Mouse (Mus musculus) lung, adult 18-20 months (tissue): ENCODE results near the gene Zan.

Experiments
- DNase-seq, 2 experiments: peaks; one replicate each; pipeline ENCODE4 v3.0.0; 2022; ENCODE audit warnings: mixed read lengths in 2 of 2

Gene Zan

DNA sequence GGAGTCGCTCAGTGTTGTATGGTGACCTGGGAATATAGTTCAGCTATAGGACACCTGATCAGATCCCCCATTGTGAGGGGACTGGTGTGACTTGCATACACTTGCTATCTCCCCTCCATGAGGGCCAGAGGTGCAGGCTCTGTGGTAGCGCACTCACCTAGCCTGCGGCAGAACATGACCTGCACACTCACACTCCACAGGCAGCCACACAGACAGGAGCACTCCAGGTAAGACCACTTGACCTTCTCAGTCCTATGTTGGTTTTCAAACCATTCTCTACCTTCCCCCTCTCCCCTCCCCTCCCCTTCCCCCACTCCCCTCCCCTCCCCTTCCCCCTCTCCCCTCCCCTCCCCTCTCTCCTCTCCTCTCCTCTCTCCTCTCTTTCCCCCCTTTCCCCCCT lies 66.3 kb downstream of the Zan start:
- DNase-seq: no peak

DNA sequence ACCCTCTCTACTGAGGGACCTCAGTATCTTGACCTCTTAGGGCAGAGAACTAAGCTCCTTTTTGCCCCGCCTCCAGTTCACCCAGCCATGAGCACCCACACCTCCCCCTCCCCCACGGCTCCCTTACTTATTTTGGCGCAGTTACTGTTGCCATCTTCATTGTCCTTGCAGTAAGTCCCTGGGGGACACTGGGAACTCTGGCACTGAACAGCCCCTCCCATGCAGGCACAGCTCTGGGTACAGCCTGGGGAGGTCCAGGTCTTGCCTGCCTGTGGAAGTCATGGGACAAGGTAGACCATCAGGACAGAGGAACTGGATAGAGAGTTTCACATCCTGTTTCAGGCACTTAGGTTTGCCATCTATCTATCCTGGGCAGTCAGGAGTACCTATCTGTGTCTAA lies 66.8 kb downstream of the Zan start:
- no peak for DNase-seq

DNA sequence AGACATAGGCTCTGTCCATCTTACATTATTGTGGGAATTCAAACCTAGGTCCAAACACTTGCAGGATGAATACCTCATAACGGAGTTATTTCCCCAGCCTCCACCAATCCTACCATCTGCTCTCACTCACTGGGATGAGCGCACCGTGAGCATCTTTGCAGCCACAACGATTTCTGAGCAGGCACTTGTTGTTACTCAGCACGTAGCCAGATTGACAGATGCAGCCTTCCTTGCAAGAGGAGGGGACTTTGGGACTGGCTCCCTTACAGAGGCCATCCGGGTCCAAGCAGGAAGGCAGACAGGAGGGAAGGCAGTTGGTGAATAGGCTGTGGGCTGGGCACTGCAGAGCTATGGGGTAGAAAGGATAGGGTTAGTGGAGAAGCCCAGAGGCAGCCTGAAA lies 67.4 kb downstream of the Zan start:
- DNase-seq: no peak

DNA sequence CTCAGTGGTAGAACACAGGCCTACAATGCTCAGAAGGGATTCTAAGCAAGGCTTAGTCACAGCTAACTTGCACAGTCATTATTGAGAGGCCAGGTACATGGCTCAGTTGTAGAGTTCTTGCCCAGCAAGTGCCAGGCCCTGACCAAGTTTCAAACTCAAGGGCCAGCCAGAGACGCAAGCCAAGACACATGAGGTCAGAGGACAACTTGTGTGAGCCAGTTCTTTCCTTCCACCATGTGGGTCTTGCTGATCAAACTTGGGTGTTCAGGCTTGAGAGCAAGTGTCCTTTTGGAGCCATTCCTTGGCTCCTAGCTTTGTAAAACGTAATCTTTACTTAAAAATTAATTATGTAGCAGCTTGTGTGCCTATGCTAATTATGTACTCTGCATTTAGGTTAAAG lies 72.8 kb downstream of the Zan start:
- no peak for DNase-seq

DNA sequence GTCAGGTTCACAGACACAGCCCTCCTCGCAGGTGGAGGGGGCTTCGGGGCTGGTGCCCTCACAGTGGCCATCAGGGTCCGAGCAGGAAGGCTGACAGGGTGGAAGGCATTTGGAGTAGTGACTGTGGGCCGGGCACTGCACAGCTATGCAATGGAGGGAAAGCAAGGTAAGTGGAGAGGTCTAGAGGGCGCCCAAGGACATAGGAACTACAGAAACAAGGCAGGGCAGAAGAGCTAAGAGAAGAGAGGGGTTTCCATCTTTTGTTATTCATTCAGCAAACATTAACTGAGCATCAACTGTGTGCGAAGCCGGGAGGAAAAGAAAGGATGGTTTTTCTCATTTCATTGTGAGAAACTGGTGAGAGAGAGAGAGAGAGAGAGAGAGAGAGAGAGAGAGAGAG lies 82.4 kb downstream of the Zan start:
- no peak for DNase-seq

DNA sequence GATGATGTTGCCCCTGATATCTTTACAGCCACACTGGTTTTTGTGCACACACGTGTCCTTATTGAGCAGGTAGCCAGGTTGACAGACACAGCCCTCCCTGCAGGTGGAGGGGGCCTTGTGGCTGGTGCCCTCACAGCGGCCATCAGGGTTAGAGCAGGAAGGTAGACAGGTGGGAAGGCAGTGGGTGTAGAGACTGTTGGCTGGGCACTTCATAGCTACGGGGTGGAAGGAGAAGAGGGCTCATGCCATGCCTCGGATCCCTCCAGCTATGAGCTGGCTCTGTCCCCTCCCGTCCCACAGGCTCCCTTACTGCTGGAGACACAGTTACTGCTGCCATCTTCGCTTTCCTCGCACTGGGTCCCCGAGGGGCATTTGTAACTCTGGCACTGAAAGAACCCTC lies 85.2 kb downstream of the Zan start:
- DNase-seq: no peak

DNA sequence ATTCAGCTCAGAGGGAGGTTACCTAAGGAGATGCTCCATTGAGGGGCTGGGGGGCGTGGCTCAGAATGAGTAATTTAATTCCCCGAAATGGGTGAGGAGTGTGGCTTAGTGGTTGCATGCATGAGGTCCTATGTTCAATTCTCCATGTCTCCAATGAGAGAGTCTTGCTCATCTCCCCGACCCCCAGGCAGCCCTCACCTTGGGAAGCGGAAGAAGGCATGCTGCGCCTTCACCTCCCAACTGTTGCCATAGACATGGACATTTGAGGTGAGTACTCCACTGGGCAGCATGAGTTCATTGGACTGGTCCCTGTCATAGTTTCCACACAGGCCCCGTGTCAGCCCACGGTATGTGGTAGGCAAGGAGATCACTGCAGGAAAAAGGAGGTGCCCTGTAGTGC lies 90.2 kb downstream of the Zan start:
- DNase-seq: no peak

DNA sequence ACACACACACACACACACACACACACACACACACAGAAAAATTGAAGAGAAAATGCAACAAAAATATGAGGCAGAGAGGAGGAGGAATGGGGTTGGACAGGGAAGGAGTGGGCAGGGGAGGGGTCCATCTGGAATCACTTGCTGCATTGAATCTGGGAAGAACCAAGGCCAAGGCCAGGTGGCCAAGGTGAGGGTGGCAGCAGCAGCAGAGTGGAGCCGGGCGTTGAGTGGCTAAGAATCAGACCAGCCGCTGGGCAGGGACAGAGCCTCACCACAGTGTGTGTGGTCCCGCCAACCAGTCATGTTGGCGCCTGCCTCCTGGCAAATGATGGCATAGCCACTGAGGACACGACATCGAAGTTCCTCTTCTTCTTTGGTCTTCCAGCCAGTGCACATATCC lies 93.4 kb downstream of the Zan start:
- no peak for DNase-seq

DNA sequence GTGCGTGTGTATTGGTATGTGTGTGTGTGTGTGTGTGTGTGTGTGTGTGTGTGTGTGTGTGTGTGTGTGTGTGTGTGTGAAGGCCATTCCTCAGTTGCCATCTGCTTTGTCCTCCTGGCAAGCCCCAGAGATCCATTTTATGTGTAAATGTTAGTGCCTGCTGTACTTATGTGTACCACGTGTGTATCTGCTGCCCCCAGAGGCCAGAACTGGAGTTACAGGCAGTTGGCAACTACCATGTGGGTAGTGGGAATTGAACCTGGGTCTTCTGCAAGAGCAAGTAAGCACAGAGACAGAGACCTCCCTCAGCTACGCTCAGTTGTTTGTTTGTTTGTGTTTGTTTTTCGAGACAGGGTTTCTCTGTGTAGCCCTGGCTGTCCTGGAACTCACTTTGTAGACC lies 95.7 kb downstream of the Zan start:
- DNase-seq: peak; percentile 60 to 70

DNA sequence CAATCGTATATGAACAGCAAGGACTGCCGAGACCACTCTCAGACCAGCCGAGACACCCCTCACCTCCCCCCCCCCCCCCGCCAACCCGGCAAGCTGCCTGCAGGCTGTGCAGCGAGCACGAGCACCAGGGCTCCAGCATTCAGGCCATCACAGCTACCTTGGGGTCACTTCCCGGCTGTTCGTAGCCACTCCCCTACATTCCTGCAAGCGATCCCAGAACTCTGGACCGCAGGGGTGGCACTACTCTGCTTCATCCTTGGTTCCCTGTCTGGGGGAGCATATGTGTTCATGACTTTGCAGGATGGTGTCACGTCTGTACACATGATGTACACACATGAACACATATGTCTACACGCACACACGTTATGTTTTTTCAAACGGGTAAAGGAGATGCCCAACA lies 99.3 kb downstream of the Zan start:
- no peak for DNase-seq

DNA sequence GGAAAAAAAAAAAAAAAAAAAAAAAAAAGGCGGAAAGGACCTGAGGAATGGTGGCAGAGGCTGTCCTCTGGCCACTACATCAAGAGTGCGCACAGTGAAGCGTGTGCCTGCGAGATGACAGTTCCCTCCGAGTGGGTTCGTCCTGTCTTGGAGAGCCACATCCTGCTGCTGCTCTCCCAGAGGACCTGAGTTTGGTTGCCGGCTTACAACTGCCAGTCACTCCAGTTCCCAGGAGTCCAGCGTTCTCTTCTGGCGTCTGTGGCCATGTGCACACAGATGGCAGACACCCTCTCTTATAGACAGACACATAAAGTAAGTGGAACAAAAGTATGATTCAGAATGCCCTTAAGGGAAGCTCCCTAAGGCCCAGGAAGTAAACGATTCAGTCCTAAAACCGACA lies 99.7 kb downstream of the Zan start:
- no peak for DNase-seq

DNA sequence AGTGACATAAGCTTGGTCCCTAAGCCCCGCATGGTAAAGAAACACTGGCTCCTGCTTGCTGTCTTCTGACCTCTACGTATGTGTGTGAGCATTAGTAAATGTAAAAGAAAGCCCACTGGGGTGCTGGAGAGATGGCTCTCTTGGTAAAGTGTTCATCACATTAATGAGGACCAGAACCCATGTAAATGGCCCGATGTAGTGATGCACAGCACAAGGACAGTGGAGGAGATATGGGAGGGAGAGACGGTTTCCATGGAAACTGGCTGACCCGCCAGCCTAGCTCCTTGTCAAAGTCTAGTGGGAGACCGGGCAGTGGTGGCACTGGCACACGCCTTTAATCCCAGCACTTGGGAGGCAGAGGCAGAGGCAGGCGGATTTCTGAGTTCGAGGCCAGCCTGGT lies 100.1 kb downstream of the Zan start:
- DNase-seq: no peak

DNA sequence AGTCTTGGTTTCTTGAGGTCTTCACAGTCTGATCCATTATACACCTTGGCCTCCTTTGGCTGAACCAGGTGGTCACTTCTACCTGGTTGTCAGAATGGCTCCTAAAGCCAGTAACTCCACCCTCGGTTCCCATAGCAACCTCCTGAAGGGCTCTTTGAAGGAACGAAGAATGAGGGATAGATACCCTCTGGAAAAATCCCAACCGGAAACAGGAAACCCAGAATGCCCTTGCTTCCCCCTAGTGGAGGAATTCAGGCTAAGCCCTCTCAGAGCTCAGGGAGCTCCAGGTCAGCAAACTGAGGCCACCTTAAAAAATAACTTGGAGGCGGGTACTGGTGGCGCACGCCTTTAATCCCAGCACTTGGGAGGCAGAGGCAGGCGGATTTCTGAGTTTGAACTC lies 100.7 kb downstream of the Zan start:
- DNase-seq: peak; percentile 61 to 79

DNA sequence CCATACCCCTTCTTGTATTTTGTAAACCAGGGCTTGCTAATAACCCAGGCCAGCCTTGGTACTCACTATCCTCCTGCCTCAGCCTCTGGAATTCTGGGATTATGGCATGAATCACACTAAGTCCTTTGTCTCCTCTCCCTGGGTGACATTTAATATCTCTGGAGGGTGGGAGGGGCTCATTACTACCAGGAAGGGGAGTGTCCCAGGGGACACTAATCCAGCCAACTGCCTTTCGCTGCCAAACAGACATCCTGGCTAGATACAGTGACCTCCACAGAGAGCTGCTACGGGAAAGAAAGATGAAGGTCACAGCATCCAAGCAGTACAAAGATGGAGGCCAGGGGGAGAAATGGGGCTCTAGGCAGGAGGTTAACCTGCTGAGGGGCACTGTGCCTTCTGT lies 101.2 kb downstream of the Zan start:
- DNase-seq: peak; percentile 27 to 62

DNA sequence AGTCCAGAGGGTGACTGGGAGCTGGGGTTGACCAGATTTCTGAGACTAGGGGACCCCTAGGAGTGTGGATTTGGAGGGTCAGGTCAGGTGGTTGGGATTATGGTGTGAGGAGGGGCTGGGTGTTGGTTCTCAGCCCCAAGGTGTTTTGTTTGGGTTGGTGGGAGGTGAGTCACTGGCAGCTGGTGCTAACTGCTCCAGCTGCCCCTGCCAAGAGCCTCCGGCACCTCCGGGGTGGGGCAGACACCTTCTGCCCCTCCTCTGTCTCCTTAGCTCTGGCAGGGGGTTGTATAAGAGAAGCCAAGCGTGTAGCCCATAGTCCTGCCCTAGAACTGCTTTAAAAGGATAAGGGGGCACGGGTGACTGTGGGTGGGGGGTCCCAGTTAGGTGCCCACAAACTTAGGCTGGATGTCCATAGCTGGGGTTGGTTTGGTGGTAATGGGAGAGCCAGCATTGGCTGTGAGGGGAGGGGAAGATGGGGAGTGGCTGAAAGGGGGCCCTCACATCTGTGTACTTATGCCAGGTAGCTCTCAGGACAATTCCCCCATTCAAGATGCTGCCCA lies 102.3 kb downstream of the Zan start:
- no peak for DNase-seq

DNA sequence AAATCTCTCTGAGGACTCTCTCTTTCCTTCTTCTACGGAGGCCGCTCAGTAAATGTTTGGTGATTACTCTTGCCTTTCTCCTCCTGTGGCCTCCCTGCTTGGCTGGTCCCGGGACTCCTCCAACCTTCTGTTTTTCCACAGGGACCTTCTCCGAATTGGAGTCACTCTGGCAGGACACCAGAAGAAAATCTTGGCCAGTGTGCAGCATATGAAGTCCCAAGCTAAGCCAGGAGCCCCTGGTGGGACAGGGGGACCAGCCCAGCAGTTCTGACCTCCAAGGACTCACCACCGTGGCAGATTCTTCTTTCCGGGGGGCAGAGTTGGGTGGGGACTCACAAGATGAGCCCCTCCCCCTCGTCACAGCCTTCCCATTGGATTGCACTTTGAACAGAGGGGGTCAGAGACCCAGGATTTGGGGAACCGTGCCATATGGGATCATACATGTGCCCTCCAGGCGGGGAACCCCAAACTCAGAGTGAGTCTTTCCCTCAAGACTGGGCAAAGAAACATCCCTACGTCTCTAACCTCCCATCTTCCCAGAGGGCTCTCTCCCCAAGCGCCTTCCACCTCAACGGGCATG lies 103.4 kb downstream of the Zan start:
- no peak for DNase-seq

DNA sequence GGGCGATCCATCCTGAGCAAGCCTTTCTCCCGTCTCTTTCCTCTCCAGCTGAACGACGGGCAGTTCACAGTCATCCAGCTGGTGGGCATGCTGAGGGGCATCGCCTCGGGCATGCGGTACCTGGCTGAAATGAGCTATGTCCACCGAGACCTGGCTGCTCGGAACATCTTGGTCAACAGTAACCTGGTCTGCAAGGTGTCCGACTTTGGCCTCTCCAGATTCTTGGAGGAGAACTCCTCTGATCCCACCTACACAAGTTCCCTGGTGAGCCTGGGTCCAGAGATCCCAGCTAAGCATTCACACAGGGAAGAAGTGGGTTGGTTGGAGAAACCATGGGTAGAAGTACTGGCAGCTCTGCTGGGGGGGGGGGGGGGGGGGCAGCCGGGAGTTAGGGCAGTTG lies 107.2 kb downstream of the Zan start:
- DNase-seq: no peak

DNA sequence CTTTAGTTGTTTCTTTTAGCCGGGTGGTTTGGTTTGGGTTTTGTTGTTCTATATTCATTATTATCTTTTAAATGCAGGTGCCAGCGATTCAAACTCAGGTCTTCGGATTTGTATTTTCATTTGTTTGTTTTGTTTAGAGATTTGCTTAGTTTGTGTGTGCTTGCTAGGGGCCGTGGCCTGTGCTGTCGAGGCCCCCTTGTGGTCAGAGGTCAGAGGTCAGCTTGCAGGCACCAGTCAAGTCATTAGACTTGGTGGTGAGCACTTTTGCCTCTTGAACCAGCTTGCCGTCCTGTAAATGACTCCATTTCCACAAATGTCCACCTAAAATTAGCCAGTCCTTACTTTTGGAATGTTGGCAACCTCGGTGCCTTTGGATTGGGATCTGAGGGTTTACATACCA lies 118.5 kb downstream of the Zan start:
- DNase-seq: no peak

DNA sequence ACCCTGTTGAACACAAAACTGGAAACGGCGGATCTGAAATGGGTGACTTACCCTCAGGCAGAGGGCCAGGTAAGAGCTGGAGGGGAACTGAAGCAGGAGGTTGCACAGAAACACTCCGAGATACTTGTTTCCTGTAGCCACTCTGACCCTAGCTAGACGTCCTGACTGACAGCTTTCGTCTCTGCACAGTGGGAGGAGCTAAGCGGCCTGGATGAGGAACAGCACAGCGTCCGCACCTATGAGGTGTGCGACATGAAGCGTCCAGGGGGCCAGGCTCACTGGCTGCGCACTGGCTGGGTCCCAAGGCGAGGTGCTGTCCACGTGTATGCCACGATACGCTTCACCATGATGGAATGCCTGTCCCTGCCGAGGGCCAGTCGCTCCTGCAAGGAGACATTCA lies 122.8 kb downstream of the Zan start:
- no peak for DNase-seq

DNA sequence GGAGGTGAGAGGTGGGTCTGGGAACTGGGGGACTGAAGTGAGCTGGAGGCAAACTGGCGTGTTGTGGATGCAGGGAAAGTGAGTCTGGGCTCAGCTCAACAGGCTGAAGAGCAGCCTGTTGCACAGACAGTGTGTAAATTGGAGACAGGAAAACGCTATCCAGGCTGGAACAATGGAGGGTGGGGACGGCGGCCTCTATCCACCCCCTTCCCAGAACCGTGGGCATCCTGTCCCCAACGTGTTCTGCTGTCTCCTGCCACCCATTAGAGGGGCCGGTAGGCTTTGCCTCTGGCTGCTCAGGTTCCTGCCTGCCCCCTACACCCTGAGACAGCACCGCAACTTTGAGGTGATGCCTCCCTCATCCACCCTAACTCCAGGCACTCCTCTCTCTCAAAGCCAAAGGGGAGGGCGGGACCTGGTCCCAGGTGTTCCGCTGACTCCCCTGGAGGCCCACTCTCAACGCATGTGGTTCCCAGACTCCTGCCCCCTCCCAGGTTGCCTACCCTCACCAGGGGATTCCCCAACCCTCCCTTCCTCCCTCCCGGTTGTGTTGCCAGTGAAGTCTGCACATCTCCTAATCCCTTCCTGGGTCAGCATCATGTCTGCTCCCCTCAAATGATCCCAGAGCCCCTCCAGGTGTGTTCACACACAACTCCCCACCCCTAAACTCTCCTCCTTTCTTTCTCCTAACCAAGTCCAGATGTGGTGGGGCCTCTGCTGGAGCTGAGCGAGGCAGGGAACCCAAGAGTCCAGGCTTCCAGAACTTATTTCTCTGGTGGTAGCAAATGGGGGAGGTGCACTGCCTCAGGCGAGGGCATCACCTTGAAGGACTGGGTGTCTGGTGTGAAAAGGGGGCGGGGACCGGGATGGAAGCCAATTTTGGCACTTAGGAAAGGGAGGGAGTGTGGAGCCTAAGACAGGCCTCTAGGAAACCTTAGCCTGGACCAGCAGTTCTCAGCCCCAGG lies 124.6 kb downstream of the Zan start:
- DNase-seq: peak; percentile 58 to 66

DNA sequence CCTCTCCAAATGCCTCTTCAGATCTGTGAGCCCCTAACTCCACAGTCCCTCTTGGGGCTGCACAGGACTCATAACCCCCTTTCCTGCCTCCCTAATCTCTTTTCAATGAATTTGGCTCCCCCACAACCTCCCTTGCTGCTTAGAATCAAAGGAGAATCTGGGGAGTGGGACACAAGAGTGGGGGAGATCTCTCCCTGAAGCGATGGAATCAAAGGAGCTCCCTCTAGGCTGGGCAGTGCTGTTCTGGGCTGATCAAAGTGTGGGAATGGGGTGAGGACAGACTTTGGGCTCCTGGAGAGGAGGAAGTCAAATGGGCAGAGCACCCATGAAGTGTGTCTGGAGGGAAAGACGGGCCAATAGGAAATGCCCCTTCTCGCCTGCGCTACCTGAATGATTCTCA lies 125.5 kb downstream of the Zan start:
- no peak for DNase-seq

DNA sequence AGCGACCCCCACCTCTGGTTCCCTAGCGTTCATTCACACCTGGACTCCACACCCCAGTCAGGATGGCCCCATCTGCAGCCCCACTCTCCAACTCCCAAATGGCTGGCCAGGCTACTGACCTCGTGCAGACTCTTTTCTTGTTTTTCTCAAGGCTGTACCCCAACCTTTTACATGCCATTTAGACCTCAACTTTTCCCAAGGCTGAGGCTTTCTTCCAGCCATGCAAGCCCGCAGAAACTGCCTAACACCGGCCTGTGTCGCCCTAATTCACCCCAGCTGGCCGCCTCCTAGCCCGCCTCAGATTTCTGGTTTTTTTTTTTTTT lies 125.8 kb downstream of the Zan start:
- no peak for DNase-seq

DNA sequence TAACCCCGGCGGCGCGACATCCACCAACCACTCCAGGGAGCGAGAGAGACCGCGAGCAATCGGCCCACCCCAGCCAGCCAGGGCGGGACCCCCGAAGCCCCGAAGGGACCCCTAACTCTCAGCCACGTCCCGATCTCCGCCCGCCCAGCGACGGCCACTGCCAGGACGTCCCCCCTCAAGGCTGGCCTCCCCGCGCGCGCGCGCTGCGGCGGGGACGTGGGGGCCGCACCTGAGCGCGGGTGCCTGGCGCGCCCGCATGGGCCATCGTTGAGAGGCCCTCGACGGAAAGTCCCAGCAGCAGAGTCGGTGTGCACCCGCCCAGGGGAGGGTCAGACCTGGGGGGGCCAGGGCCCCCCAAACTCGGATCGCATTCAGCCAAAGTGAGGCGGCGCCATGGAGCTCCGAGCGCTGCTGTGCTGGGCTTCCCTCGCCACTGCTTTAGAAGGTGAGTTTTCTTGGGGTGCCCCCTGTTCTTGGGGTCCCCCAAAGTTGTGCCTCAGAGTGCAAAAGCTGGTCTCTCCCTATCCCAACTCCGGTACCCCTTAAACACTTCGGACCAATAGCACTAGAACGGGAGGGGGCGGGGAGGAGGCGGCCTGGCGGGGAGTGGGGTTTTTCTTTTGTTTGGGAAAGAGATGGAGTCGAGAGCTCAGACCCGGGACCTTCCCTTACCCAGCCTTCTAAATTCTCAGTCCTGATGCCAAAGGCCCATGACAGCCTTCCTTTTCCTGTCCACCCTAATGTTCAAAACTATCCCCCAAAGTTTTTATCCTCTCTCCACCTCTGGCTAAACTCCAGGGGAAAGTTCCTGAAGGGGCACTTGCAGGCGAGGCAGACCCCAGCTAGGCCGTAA lies 126.4 kb downstream of the Zan start:
- DNase-seq: no peak
